Mouse (Mus musculus) forebrain, embryonic 11.5 days (tissue): ENCODE measurements at regions not wholly inside any gene's neighbourhood (a gene's known extent, or its start where the extent isn't known, plus 50 kb on each side); places are given as distances from the start of the nearest gene placed in this dataset.

Source experiments
- ATAC-seq: fragments of 200-750 bp; cut with Nextera tagmentation; replicated peaks from 2 replicates; pipeline ENCODE4 v1.8.0; 2017; ENCODE audit warnings: moderate TSS enrichment; ENCODE audit not compliant: low FRiP score
- DNase-seq: peaks from one replicate; pipeline ENCODE4 v3.0.0-alpha.2; 2017; ENCODE audit warnings: low spot score
- H3K27ac ChIP-seq: fragments of 300-500 bp; sonication (generic); 2 replicates; pipeline ENCODE4 v1.5.1; 2014; ENCODE audit warnings: low read depth, low read length
- H3K27me3 ChIP-seq: fragments of 300-500 bp; sonication (generic); 2 replicates; pipeline ENCODE4 v1.6.1; 2014; ENCODE audit warnings: mild to moderate bottlenecking, low read length, mixed read lengths; ENCODE audit not compliant: control insufficient read depth, insufficient read depth
- H3K36me3 ChIP-seq: fragments of 300-500 bp; sonication (generic); 2 replicates; pipeline ENCODE4 v1.6.1; 2014; ENCODE audit warnings: mild to moderate bottlenecking, low read length, moderate library complexity, mixed read lengths; ENCODE audit not compliant: control insufficient read depth, insufficient read depth
- H3K4me1 ChIP-seq: fragments of 300-500 bp; sonication (generic); replicated peaks from 2 replicates; pipeline ENCODE4 v1.6.1; 2014; ENCODE audit warnings: low read length, mixed read lengths; ENCODE audit not compliant: control insufficient read depth, insufficient read depth
- H3K4me2 ChIP-seq: fragments of 300-500 bp; sonication (generic); 2 replicates; pipeline ENCODE4 v1.6.1; 2014; ENCODE audit warnings: low read depth, mild to moderate bottlenecking, low read length, moderate library complexity, mixed read lengths; ENCODE audit not compliant: severe bottlenecking
- H3K4me3 ChIP-seq: fragments of 300-500 bp; sonication (generic); 2 replicates; pipeline ENCODE4 v1.5.1; 2014; ENCODE audit warnings: low read depth, low read length
- H3K9ac ChIP-seq: fragments of 300-500 bp; sonication (generic); 2 replicates; pipeline ENCODE4 v1.6.1; 2014; ENCODE audit warnings: low read length
- H3K9me3 ChIP-seq: fragments of 300-500 bp; sonication (generic); 2 replicates; pipeline ENCODE4 v1.6.1; 2016; ENCODE audit warnings: low read length, mixed read lengths; ENCODE audit not compliant: control insufficient read depth
- WGBS: fragments of 180-500 bp; shearing (Covaris S2); extraction: QIAGEN DNeasy Blood & Tissue Kit; methylation state at CpG from one replicate; pipeline ENCODE4 v1.1.7; 2014; 5-methylcytosine and 5-hydroxymethylcytosine counted together

- no peak overlapping the region for H3K4me3 ChIP-seq
- no peaks in the 10 kb centered on the region for H3K4me1 ChIP-seq
- no peaks in the 10 kb centered on the region for H3K36me3 ChIP-seq
- H3K27ac ChIP-seq, result no peak overlapping the region
- ATAC-seq, result no peak
- H3K4me2 ChIP-seq, result no peak overlapping the region
- WGBS, result 86% methylated on average over 9 of the region's 9 CpGs
- no peaks in the 10 kb centered on the region for H3K27me3 ChIP-seq
- DNase-seq, result no peak
- no peaks in the 10 kb centered on the region for H3K9me3 ChIP-seq
- no peak overlapping the region for H3K9ac ChIP-seq
Observed at GRCm38 (mm10) chr16:93017025-93017424, 191.1 kb upstream of the Runx1 start.

- H3K36me3 ChIP-seq, result no peaks in the 10 kb centered on the region
- H3K9me3 ChIP-seq, result no peaks in the 10 kb centered on the region
- no peak overlapping the region for H3K4me3 ChIP-seq
- H3K27me3 ChIP-seq, result no peaks in the 10 kb centered on the region
- H3K27ac ChIP-seq, result no peak overlapping the region
- H3K4me2 ChIP-seq, result no peak overlapping the region
- H3K9ac ChIP-seq, result no peak overlapping the region
- no peaks in the 10 kb centered on the region for H3K4me1 ChIP-seq
- DNase-seq, result no peak
- ATAC-seq, result no peak
- 64% methylated on average over 6 of the region's 6 CpGs for WGBS
Observed at GRCm38 (mm10) chr16:93015636-93016035, 189.7 kb upstream of the Runx1 start.

- H3K36me3 ChIP-seq, result no peaks in the 10 kb centered on the region
- ATAC-seq (no peak), DNase-seq (no peak)
- 84% methylated on average over 9 of the region's 9 CpGs for WGBS
- no peaks in the 10 kb centered on the region for H3K4me1 ChIP-seq
- H3K9ac ChIP-seq, result no peak overlapping the region
- H3K4me2 ChIP-seq, result no peak overlapping the region
- H3K27me3 ChIP-seq, result no peaks in the 10 kb centered on the region
- no peak overlapping the region for H3K4me3 ChIP-seq
- H3K9me3 ChIP-seq, result no peaks in the 10 kb centered on the region
- no peak overlapping the region for H3K27ac ChIP-seq
Observed at GRCm38 (mm10) chr16:93014991-93015390, 189.0 kb upstream of the Runx1 start.

GRCm38 (mm10) chr16:93013881-93014280 is 187.9 kb upstream of the Runx1 start:
- no peaks in the 10 kb centered on the region for H3K36me3 ChIP-seq
- no peaks in the 10 kb centered on the region for H3K27me3 ChIP-seq
- no peak overlapping the region for H3K9ac ChIP-seq
- H3K4me2 ChIP-seq, result no peak overlapping the region
- no peaks in the 10 kb centered on the region for H3K9me3 ChIP-seq
- no peak overlapping the region for H3K4me3 ChIP-seq
- no peak for DNase-seq
- ATAC-seq, result no peak
- 57% methylated on average over 8 of the region's 8 CpGs for WGBS
- no peak overlapping the region for H3K27ac ChIP-seq
- no peaks in the 10 kb centered on the region for H3K4me1 ChIP-seq

GRCm38 (mm10) chr16:93013256-93013655 is 187.3 kb upstream of the Runx1 start:
- no peak overlapping the region for H3K27ac ChIP-seq
- H3K27me3 ChIP-seq, result no peaks in the 10 kb centered on the region
- no peak overlapping the region for H3K9ac ChIP-seq
- no peak for ATAC-seq
- no peak for DNase-seq
- no peak overlapping the region for H3K4me3 ChIP-seq
- no peak overlapping the region for H3K4me2 ChIP-seq
- no peaks in the 10 kb centered on the region for H3K36me3 ChIP-seq
- no peaks in the 10 kb centered on the region for H3K9me3 ChIP-seq
- 92% methylated on average over 7 of the region's 7 CpGs for WGBS
- H3K4me1 ChIP-seq, result no peaks in the 10 kb centered on the region

GRCm38 (mm10) chr16:93011474-93011873 is 185.5 kb upstream of the Runx1 start:
- H3K4me3 ChIP-seq, result no peak overlapping the region
- H3K9me3 ChIP-seq, result no peaks in the 10 kb centered on the region
- H3K4me2 ChIP-seq, result no peak overlapping the region
- H3K9ac ChIP-seq, result no peak overlapping the region
- H3K36me3 ChIP-seq, result no peaks in the 10 kb centered on the region
- no peak overlapping the region for H3K27ac ChIP-seq
- H3K27me3 ChIP-seq, result no peaks in the 10 kb centered on the region
- 71% methylated on average over 1 of the region's 1 CpGs for WGBS
- H3K4me1 ChIP-seq, result peaks cover 3% of the 10 kb centered on the region; the same call in 1 of the 2 replicates
- ATAC-seq (no peak), DNase-seq (no peak)

- 3% methylated on average over 21 of the region's 21 CpGs for WGBS
- Histone ChIP-seq H3K4me2 (peak overlapping the region; percentile 35), H3K4me3 (0 out of 2 replicates have a peak overlapping the region, but pooled peaks have one; percentile 6), H3K9ac (no peak overlapping the region), H3K36me3 (no peaks in the 10 kb centered on the region), H3K9me3 (no peaks in the 10 kb centered on the region), H3K4me1 (peaks cover 6% of the 10 kb centered on the region; the same call in 1 of the 2 replicates), H3K27ac (no peak overlapping the region), H3K27me3 (no peaks in the 10 kb centered on the region)
- ATAC-seq (no peak), DNase-seq (no peak)
Observed at GRCm38 (mm10) chr16:93006321-93006984, 180.5 kb upstream of the Runx1 start.

- H3K27ac ChIP-seq, result no peak overlapping the region
- no peak for DNase-seq
Observed at GRCm38 (mm10) chr16:93005470-93005869, 179.5 kb upstream of the Runx1 start.

GRCm38 (mm10) chr16:93003830-93004229 is 177.9 kb upstream of the Runx1 start:
- H3K9me3 ChIP-seq, result no peaks in the 10 kb centered on the region
- no peak overlapping the region for H3K27ac ChIP-seq
- H3K27me3 ChIP-seq, result no peaks in the 10 kb centered on the region
- H3K9ac ChIP-seq, result no peak overlapping the region
- no peak overlapping the region for H3K4me2 ChIP-seq
- H3K4me3 ChIP-seq, result no peak overlapping the region
- H3K36me3 ChIP-seq, result no peaks in the 10 kb centered on the region
- H3K4me1 ChIP-seq, result peaks cover 6% of the 10 kb centered on the region; the same call in 1 of the 2 replicates
- 82% methylated on average over 4 of the region's 4 CpGs for WGBS
- ATAC-seq (no peak), DNase-seq (no peak)

More at GRCm38 (mm10) chr16:93005470-93005869, 179.5 kb upstream of the Runx1 start:
- no peaks in the 10 kb centered on the region for H3K27me3 ChIP-seq
- peaks cover 6% of the 10 kb centered on the region; the same call in 1 of the 2 replicates for H3K4me1 ChIP-seq
- ATAC-seq, result no peak
- 11% methylated on average over 8 of the region's 8 CpGs for WGBS
- H3K36me3 ChIP-seq, result no peaks in the 10 kb centered on the region
- H3K9ac ChIP-seq, result no peak overlapping the region
- no peak overlapping the region for H3K4me2 ChIP-seq
- H3K4me3 ChIP-seq, result no peak overlapping the region
- no peaks in the 10 kb centered on the region for H3K9me3 ChIP-seq
